Mouse (Mus musculus): ENCODE measurements at regions not wholly inside any gene's neighbourhood (a gene's known extent, or its start where the extent isn't known, plus 50 kb on each side); places are given as distances from the start of the nearest gene placed in this dataset.
A peak's percentile ranks its signal among the peaks of the same experiment; 100 is the strongest.

DNA sequence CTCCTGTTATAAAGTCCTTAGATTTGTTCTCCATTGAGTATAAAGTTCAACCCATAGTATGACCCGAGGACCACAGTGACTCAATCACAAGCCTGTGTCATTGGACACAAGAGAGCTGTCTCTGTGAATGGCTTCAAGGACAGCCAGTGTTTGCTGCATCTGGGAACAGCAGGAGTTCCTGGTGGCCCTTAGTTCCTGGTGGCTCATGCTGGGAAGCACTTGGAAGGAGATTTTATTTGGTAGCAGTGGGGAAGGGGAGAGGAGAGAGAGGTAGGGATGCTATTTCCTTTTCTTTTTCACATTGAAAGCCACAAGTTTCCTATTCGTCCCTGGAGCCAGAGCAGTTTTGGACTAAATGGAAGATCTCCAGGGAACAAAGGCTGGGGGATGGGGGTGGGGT lies 69.2 kb upstream of the Tnp1 start:
- TF ChIP-seq CTCF (IDR thresholded peaks at IDR 0.05; ENCODE audit: low read depth), result no peak

GRCm38 (mm10) chr1:73083396-73083795 lies 67.7 kb upstream of the Tnp1 start:
- TF ChIP-seq CTCF (IDR thresholded peaks at IDR 0.05; ENCODE audit: low read depth), result no peak
- Histone ChIP-seq H3K4me2 (no peak overlapping the region), H3K4me1 (ENCODE audit: insufficient read depth) (no peaks in the 10 kb centered on the region), H3K4me3 (ENCODE audit: low read depth, low read length) (no peak overlapping the region), H3K9ac (no peak overlapping the region), H3K27me3 (ENCODE audit: insufficient read depth, low read length) (no peaks in the 10 kb centered on the region), H3K27ac (ENCODE audit: low read depth) (no peak overlapping the region), H3K36me3 (ENCODE audit: insufficient read depth) (no peaks in the 10 kb centered on the region), H3K9me3 (ENCODE audit: low read depth, low read length) (no peaks in the 10 kb centered on the region)
- ATAC-seq (ENCODE audit: insufficient read depth), result no peak
- no peak for DNase-seq
- WGBS, result 54% methylated on average over 3 of the region's 3 CpGs

More for the DNA sequence above, 69.2 kb upstream of the Tnp1 start:
- Histone ChIP-seq H3K9me3 (ENCODE audit: low read depth, low read length) (no peaks in the 10 kb centered on the region), H3K4me3 (ENCODE audit: low read depth, low read length) (no peak overlapping the region), H3K4me1 (ENCODE audit: insufficient read depth) (no peaks in the 10 kb centered on the region), H3K36me3 (ENCODE audit: insufficient read depth) (no peaks in the 10 kb centered on the region), H3K9ac (no peak overlapping the region), H3K27me3 (ENCODE audit: insufficient read depth, low read length) (no peaks in the 10 kb centered on the region), H3K27ac (ENCODE audit: low read depth) (no peak overlapping the region), H3K4me2 (no peak overlapping the region)
- 37% methylated on average over 2 of the region's 2 CpGs for WGBS
- DNase-seq (no peak), ATAC-seq (ENCODE audit: insufficient read depth) (no peak)

DNA sequence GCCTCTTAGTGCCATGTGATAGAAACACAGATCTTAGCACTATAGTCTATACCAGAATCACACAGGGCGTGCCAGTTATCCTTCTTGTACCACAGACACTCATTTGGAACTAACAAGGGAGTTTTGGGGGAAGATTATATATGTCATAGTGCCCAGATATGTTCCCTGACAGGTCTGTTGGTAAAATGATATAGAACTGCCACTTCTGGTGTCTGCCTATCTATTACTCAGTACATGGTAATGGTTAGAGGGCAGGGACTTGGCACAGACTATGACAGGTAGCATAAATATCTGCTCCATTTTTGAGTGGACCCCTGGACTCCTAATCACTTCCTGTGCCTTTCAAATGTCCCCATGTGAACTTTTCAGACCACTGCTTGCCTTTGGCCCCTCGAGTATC lies 63.8 kb upstream of the Tnp1 start:
- Histone ChIP-seq H3K36me3 (ENCODE audit: insufficient read depth) (no peaks in the 10 kb centered on the region), H3K9ac (no peak overlapping the region), H3K27ac (ENCODE audit: low read depth) (no peak overlapping the region), H3K9me3 (ENCODE audit: low read depth, low read length) (no peaks in the 10 kb centered on the region), H3K4me3 (ENCODE audit: low read depth, low read length) (no peak overlapping the region), H3K4me1 (ENCODE audit: insufficient read depth) (no peaks in the 10 kb centered on the region), H3K27me3 (ENCODE audit: insufficient read depth, low read length) (no peaks in the 10 kb centered on the region), H3K4me2 (no peak overlapping the region)
- TF ChIP-seq CTCF (IDR thresholded peaks at IDR 0.05; ENCODE audit: low read depth), result no peak
- DNase-seq, result no peak
- ATAC-seq (ENCODE audit: insufficient read depth), result no peak
- 69% methylated on average over 2 of the region's 2 CpGs for WGBS

- ATAC-seq (ENCODE audit: insufficient read depth) (no peak), DNase-seq (no peak)
- H3K36me3 ChIP-seq (ENCODE audit: insufficient read depth), result no peaks in the 10 kb centered on the region
- WGBS, result 87% methylated on average over 4 of the region's 4 CpGs
- no peaks in the 10 kb centered on the region for H3K9me3 ChIP-seq (ENCODE audit: low read depth, low read length)
- no peak for TF ChIP-seq CTCF (IDR thresholded peaks at IDR 0.05; ENCODE audit: low read depth)
- H3K4me2 ChIP-seq, result no peak overlapping the region
- H3K4me3 ChIP-seq (ENCODE audit: low read depth, low read length), result no peak overlapping the region
- no peak overlapping the region for H3K27ac ChIP-seq (ENCODE audit: low read depth)
- no peaks in the 10 kb centered on the region for H3K4me1 ChIP-seq (ENCODE audit: insufficient read depth)
- no peaks in the 10 kb centered on the region for H3K27me3 ChIP-seq (ENCODE audit: insufficient read depth, low read length)
- no peak overlapping the region for H3K9ac ChIP-seq
These were observed 61.4 kb upstream of the Tnp1 start for GRCm38 (mm10) chr1:73077156-73077555.

DNA sequence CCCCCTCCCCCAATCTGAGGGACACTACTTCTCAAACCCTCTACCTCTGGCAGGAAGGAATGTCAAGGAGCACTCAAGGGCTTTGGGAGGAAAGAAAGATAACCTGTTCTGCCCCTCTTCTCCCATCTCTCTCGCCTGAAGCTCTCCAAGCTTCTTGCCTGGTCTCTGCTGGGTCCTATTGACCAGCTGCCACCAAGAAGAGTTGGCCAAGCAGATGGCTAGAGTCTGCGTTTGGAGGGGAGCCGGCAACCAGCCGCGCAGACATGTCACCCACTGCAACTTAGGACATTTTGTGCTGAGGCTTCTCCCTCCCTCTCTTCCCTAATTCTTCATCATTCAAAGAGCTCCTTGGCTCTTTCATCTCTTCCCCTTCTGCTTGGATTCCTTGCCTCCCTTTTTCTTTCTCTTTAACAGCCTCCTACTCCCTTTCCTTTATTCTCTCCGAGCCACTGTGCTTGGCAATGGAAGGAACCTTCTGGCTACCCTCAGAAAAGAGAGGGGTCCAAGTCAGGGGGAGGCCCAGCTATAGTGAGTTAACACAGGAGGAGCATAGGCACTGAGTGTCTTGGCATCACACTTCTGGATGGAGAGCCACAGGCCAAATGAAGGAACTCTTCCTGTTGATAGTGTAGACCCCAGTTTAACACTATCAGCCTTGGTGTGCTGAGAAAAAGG lies 60.1 kb upstream of the Tnp1 start:
- WGBS, result 67% methylated on average over 6 of the region's 6 CpGs
- Histone ChIP-seq H3K27ac (ENCODE audit: low read depth) (no peak overlapping the region), H3K4me1 (ENCODE audit: insufficient read depth) (no peaks in the 10 kb centered on the region), H3K4me2 (no peak overlapping the region), H3K4me3 (ENCODE audit: low read depth, low read length) (no peak overlapping the region), H3K9ac (no peak overlapping the region), H3K36me3 (ENCODE audit: insufficient read depth) (no peaks in the 10 kb centered on the region), H3K9me3 (ENCODE audit: low read depth, low read length) (no peaks in the 10 kb centered on the region), H3K27me3 (ENCODE audit: insufficient read depth, low read length) (no peaks in the 10 kb centered on the region)
- ATAC-seq (ENCODE audit: insufficient read depth) (no peak), DNase-seq (peak; percentile 35)
- no peak for TF ChIP-seq CTCF (IDR thresholded peaks at IDR 0.05; ENCODE audit: low read depth)

GRCm38 (mm10) chr1:73075159-73075558 lies 59.5 kb upstream of the Tnp1 start:
- ATAC-seq (ENCODE audit: insufficient read depth), result no peak
- Histone ChIP-seq H3K4me3 (ENCODE audit: low read depth, low read length) (no peak overlapping the region), H3K36me3 (ENCODE audit: insufficient read depth) (no peaks in the 10 kb centered on the region), H3K27ac (ENCODE audit: low read depth) (no peak overlapping the region), H3K9me3 (ENCODE audit: low read depth, low read length) (no peaks in the 10 kb centered on the region), H3K4me2 (no peak overlapping the region), H3K27me3 (ENCODE audit: insufficient read depth, low read length) (no peaks in the 10 kb centered on the region), H3K4me1 (ENCODE audit: insufficient read depth) (no peaks in the 10 kb centered on the region), H3K9ac (no peak overlapping the region)
- 57% methylated on average over 2 of the region's 2 CpGs for WGBS
- TF ChIP-seq CTCF (IDR thresholded peaks at IDR 0.05; ENCODE audit: low read depth), result no peak
- DNase-seq, result no peak

- no peaks in the 10 kb centered on the region for H3K36me3 ChIP-seq (ENCODE audit: insufficient read depth)
- no peak overlapping the region for H3K4me2 ChIP-seq
- H3K4me1 ChIP-seq (ENCODE audit: insufficient read depth), result no peaks in the 10 kb centered on the region
- H3K27ac ChIP-seq (ENCODE audit: low read depth), result no peak overlapping the region
- no peak for TF ChIP-seq CTCF (IDR thresholded peaks at IDR 0.05; ENCODE audit: low read depth)
- H3K9me3 ChIP-seq (ENCODE audit: low read depth, low read length), result no peaks in the 10 kb centered on the region
- H3K4me3 ChIP-seq (ENCODE audit: low read depth, low read length), result no peak overlapping the region
- DNase-seq (no peak), ATAC-seq (ENCODE audit: insufficient read depth) (no peak)
- no peak overlapping the region for H3K9ac ChIP-seq
- WGBS, result 78% methylated on average over 3 of the region's 3 CpGs
- H3K27me3 ChIP-seq (ENCODE audit: insufficient read depth, low read length), result no peaks in the 10 kb centered on the region
These were observed 58.8 kb upstream of the Tnp1 start for GRCm38 (mm10) chr1:73074525-73074924.

All from lung, embryonic 14.5 days (tissue).